Mouse (Mus musculus): ENCODE results near the gene Sox13. TPM values are rescaled to one million over a fixed set of nuclear protein-coding genes. Genes with fewer than 3 reads are reported as not detected.

Gene Sox13
- polyA plus RNA-seq, 1 experiment from 2014 or later: 33.6 TPM

DNA sequence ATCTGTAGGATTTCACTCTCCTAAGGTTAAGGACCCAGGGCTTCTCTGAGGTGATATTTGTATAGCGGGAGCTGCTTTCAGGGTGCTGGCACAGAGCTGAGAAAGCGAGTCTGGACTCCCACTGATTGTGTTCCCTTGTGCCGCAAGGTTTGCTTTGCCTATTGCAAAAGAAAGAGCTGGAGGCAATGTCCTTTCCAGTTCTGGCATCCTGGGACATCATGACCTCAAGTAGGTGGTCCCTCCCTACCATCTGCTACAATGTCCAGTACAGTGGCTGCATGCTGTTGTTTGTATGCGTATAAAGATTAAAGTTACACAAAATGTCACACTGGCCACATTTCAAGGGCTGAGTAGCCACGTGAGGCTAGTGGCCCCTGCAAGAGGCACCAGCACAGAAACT lies 62.1 kb downstream of the Sox13 start:
- WGBS: 93% methylated on average over 5 of the region's 5 CpGs
- H3K27me3 ChIP-seq: peaks cover 68% of the 10 kb centered on the region
- ATAC-seq (ENCODE audit: low FRiP score, low read depth): no peak

DNA sequence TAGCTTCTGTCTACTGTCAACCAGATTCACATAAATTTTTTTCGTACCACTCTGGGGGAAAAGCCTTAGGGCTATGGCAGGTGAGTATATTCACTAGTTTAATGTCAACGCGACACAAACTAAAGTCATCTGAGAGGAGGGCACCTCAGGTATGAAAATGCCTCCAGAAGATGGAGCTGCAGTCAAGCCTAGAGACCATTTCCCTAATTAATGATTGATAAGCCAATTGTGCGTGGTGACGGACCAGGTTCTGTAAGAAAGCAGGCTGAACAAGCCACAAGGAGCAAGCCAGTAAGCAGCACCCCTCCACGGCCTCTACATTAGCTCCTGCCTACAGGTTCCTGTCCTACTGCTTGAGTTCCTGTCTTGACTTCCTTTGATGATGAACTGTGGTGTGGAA lies 63.2 kb downstream of the Sox13 start:
- H3K9ac ChIP-seq (replicated peaks): no peak overlapping the region
- H3K4me1 ChIP-seq: peaks cover 9% of the 10 kb centered on the region
- H3K27ac ChIP-seq (replicated peaks): no peak overlapping the region
- H3K9me3 ChIP-seq: no peaks in the 10 kb centered on the region
- 92% methylated on average over 6 of the region's 6 CpGs for whole genome bisulfite sequencing
- H3K4me2 ChIP-seq (replicated peaks): no peak overlapping the region
- no peak for ATAC-seq (ENCODE audit: low FRiP score, low read depth)
- peaks cover 65% of the 10 kb centered on the region for H3K27me3 ChIP-seq
- H3K4me3 ChIP-seq: no peak overlapping the region
- no peaks in the 10 kb centered on the region for H3K36me3 ChIP-seq

More for the DNA sequence above, 62.1 kb downstream of the Sox13 start:
- no peaks in the 10 kb centered on the region for H3K36me3 ChIP-seq
- H3K4me3 ChIP-seq: no peak overlapping the region
- no peak overlapping the region for H3K9ac ChIP-seq (replicated peaks)
- H3K4me2 ChIP-seq (replicated peaks): no peak overlapping the region
- no peak overlapping the region for H3K27ac ChIP-seq (replicated peaks)
- no peaks in the 10 kb centered on the region for H3K9me3 ChIP-seq
- peaks cover 9% of the 10 kb centered on the region for H3K4me1 ChIP-seq

DNA sequence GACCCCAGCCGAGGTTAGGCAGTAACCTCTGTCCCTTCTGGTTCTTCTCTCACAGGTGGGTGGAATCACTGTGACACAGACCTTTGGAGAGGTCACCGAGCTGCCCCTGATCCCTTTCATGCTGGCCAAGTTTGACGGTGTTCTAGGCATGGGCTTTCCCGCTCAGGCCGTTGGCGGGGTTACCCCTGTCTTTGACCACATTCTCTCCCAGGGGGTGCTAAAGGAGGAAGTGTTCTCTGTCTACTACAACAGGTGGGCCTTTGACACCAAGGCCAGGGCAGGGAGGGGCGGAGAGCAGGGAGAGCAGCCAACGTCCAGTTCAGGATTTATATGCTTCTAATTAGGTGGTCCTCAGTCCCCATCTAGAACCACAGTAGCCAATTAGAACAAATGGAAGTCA lies 67.8 kb downstream of the Sox13 start:
- Histone ChIP-seq H3K9ac (replicated peaks) (no peak overlapping the region), H3K4me1 (no peaks in the 10 kb centered on the region), H3K27ac (replicated peaks) (no peak overlapping the region), H3K4me2 (replicated peaks) (no peak overlapping the region), H3K9me3 (no peaks in the 10 kb centered on the region), H3K36me3 (no peaks in the 10 kb centered on the region), H3K4me3 (no peak overlapping the region), H3K27me3 (peaks cover 52% of the 10 kb centered on the region)
- ATAC-seq (ENCODE audit: low FRiP score, low read depth): no peak
- WGBS: 75% methylated on average over 8 of the region's 8 CpGs

DNA sequence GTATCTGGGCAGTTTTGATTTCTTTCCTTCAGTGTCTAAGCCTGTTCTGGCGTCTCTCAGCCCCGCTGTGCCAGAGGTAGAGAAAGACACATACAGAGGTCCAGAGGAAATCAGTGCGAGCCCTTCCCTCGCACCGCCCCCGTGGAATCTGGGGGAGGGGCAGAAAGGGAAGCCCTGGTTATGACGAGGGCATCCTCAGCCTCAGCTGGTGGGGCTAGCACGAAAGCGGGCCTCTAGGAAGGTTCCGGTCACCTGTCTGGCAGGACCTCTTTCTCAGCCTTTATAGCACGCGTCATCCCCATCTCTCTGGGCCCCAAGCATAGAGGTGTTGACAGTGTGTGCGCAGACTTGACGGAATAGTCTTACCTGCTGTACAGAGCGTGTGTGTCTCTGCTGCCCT lies 68.3 kb downstream of the Sox13 start:
- H3K9me3 ChIP-seq: no peaks in the 10 kb centered on the region
- no peak overlapping the region for H3K4me3 ChIP-seq
- H3K4me1 ChIP-seq: no peaks in the 10 kb centered on the region
- WGBS: 60% methylated on average over 15 of the region's 15 CpGs
- H3K4me2 ChIP-seq (replicated peaks): no peak overlapping the region
- no peaks in the 10 kb centered on the region for H3K36me3 ChIP-seq
- no peak for ATAC-seq (ENCODE audit: low FRiP score, low read depth)
- no peak overlapping the region for H3K9ac ChIP-seq (replicated peaks)
- H3K27ac ChIP-seq (replicated peaks): no peak overlapping the region
- H3K27me3 ChIP-seq: peaks cover 52% of the 10 kb centered on the region

DNA sequence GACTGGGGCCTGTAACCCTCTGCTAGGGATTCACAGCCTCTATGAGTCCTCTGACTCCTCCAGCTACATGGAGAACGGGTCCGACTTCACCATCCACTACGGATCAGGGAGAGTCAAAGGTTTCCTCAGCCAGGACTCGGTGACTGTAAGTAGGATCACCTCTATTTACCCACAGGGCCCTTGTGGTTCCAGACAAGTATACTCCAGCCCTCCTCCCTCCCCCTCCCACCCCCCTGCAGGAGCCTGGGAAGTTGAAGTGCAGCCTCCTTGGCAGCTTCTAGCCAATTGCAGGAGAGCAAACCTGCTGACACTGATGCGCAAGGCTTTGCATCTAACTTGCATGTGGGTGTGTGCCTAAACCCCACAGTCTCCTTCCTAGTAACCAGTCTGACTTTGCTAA lies 68.7 kb downstream of the Sox13 start:
- 42% methylated on average over 5 of the region's 5 CpGs for WGBS
- no peak overlapping the region for H3K4me2 ChIP-seq (replicated peaks)
- no peaks in the 10 kb centered on the region for H3K4me1 ChIP-seq
- no peak overlapping the region for H3K27ac ChIP-seq (replicated peaks)
- no peak overlapping the region for H3K4me3 ChIP-seq
- ATAC-seq (ENCODE audit: low FRiP score, low read depth): no peak
- no peaks in the 10 kb centered on the region for H3K9me3 ChIP-seq
- no peak overlapping the region for H3K9ac ChIP-seq (replicated peaks)
- H3K27me3 ChIP-seq: peaks cover 52% of the 10 kb centered on the region
- H3K36me3 ChIP-seq: no peaks in the 10 kb centered on the region

DNA sequence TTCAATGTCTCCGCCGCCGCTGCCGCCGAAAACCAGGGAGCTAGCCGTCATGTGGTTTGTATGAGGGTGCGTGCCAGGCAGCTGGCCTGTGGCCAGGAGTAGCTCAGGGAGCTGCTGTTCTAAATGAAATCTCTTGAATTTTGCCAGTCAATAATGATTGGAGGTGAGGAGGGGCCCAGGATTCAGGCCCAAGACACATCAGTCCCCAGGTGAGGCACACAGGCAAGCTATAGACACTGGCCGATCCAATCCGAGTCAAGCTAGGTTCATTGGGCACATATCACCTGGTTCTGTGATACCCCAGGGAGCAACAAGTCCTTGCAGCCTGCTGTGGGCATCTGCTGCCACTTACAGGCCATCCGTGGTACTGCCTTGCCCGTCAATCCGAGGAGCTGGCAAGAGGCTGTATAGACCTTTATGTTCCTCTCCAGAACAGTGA lies 70.8 kb downstream of the Sox13 start:
- H3K27me3 ChIP-seq: peaks cover 44% of the 10 kb centered on the region
- 57% methylated on average over 12 of the region's 12 CpGs for WGBS

DNA sequence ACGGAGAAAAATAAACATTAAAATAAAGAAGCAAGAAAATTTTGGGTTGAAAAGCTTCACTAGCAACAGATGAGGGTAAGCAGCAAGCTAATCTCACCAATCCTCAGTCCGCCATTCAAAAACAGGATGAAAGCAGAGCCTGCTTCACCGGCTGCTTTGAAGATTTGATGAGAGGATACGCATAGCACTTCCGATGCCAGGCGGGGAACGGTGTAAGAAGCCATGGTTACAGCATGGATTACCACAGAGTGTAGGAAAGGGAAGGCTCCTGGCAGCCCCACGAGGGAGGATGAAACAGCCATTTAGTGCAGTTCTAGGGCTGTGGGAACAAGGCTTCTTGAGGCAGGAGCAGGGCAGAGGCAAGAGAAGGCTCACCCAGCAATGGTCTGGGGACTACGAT lies 72.4 kb downstream of the Sox13 start:
- H3K36me3 ChIP-seq: no peaks in the 10 kb centered on the region
- H3K4me2 ChIP-seq (replicated peaks): no peak overlapping the region
- ATAC-seq (ENCODE audit: low FRiP score, low read depth): no peak
- no peak overlapping the region for H3K27ac ChIP-seq (replicated peaks)
- WGBS: 32% methylated on average over 9 of the region's 9 CpGs
- H3K4me3 ChIP-seq: no peak overlapping the region
- no peaks in the 10 kb centered on the region for H3K4me1 ChIP-seq
- H3K27me3 ChIP-seq: peaks cover 38% of the 10 kb centered on the region
- H3K9me3 ChIP-seq: no peaks in the 10 kb centered on the region
- no peak overlapping the region for H3K9ac ChIP-seq (replicated peaks)

More for the DNA sequence above, 70.8 kb downstream of the Sox13 start:
- Histone ChIP-seq H3K27ac (replicated peaks) (no peak overlapping the region), H3K36me3 (no peaks in the 10 kb centered on the region), H3K9me3 (no peaks in the 10 kb centered on the region), H3K4me1 (no peaks in the 10 kb centered on the region), H3K4me3 (no peak overlapping the region), H3K9ac (replicated peaks) (no peak overlapping the region), H3K4me2 (replicated peaks) (no peak overlapping the region)
- ATAC-seq (ENCODE audit: low FRiP score, low read depth): no peak

DNA sequence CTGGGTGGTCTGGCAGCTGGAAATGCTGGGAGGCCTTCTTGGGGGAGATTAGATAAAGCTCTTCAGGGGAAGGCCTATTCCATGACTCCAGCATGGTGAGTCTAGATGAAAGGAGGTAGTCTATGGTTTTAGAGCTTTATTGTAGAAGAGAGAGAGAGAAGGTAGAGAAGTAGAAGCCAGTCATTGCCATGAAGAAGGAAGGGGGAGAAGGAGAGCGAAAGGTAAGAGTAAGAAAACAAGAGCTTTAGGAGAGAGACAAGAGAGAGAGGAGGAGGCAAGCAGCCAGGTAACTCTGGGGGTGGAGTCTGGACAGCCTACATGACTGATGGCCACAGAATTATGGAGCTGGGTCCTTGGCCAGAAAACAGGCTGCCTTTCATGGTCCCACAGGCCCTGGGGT lies 74.0 kb downstream of the Sox13 start, which contains the start of gene Ren1:
Gene Ren1, plus strand, starts transcription at position 301 of the 400 bp plus-strand sequence.
- no peak within 1 kb of the TSS for H3K27ac ChIP-seq (replicated peaks)
- no peak for ATAC-seq (ENCODE audit: low FRiP score, low read depth)

DNA sequence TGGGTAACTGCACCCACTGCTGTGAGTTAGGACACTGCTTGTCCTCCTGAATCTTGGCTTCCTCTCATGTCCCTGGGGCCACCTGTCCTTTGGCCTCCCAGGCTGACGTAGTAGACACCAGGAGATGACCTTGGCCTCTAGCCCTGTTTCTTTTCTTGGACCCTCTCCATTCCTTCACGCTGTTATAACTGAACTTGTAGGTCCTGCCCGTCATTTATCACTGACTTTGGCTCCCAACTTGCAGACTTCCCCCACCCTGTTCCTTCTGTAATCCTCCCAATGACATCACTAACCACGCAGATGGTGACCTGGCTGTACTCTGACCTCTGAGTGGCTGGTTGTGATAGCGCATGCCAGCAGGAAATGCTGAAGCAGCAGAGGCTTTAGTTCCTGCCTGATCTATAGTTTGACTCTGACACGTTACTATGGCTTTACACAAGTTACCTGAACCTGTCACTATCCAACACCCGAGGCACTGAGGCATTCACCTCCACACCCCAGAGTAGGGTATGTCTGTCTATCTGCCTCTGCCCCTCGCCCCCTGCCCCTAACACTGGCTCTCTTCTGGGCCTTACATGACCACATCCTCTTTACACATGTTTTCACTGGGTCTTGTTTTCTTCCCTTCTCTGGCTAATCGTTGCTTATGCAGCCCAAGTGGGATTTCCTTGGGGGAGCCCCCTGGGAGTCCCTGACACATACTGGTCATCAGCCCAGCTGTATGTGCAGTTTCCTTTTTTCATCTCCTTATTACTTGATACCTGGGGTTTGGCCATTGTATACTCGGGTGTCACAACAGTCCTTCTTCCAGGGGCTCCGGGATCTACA lies 76.3 kb downstream of the Sox13 start:
- no peak overlapping the region for H3K4me2 ChIP-seq (replicated peaks)
- ATAC-seq (ENCODE audit: low FRiP score, low read depth): no peak
- 82% methylated on average over 11 of the region's 11 CpGs for WGBS

More for the DNA sequence above, 74.0 kb downstream of the Sox13 start, which contains the start of gene Ren1:
- Histone ChIP-seq H3K9me3 (no peaks in the 10 kb centered on the region), H3K4me1 (no peaks in the 10 kb centered on the region), H3K36me3 (no peaks in the 10 kb centered on the region), H3K4me2 (replicated peaks) (no peak within 1 kb of the TSS), H3K27me3 (peaks cover 23% of the 10 kb centered on the region), H3K9ac (replicated peaks) (no peak within 1 kb of the TSS), H3K4me3 (no peak within 1 kb of the TSS)
- 96% methylated on average over 1 of the region's 1 CpGs for WGBS

DNA sequence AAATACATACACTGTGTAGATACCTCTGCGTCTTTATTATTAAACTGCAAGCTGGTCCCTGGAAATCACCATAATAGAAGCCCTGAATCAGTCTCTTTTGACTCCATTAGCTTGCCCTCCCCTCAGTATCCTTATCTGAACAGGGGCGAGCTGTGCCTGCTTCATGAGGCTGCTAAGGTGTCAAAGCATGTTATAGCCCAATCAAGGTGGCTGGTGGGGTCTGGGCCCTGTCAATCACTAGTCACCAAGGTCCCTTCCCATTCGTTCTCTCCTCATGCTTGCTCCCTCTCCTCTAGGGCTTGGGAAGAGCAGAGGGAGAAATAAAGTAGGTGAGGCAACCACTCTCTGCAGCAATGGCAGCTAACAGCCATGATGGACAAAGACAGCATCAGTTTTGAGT lies 77.0 kb downstream of the Sox13 start:
- 80% methylated on average over 3 of the region's 3 CpGs for WGBS
- peaks cover 4% of the 10 kb centered on the region; the same call in 1 of the 2 replicates for H3K27me3 ChIP-seq
- H3K36me3 ChIP-seq: no peaks in the 10 kb centered on the region
- no peaks in the 10 kb centered on the region for H3K9me3 ChIP-seq
- H3K27ac ChIP-seq (replicated peaks): no peak overlapping the region
- no peak overlapping the region for H3K9ac ChIP-seq (replicated peaks)
- H3K4me3 ChIP-seq: no peak overlapping the region
- H3K4me2 ChIP-seq (replicated peaks): no peak overlapping the region
- H3K4me1 ChIP-seq: no peaks in the 10 kb centered on the region
- no peak for ATAC-seq (ENCODE audit: low FRiP score, low read depth)

More for the DNA sequence above, 76.3 kb downstream of the Sox13 start:
- no peak overlapping the region for H3K4me3 ChIP-seq
- H3K4me1 ChIP-seq: no peaks in the 10 kb centered on the region
- H3K27ac ChIP-seq (replicated peaks): no peak overlapping the region
- no peak overlapping the region for H3K9ac ChIP-seq (replicated peaks)
- no peaks in the 10 kb centered on the region for H3K9me3 ChIP-seq
- H3K27me3 ChIP-seq: peaks cover 11% of the 10 kb centered on the region; the same call in 1 of the 2 replicates
- H3K36me3 ChIP-seq: no peaks in the 10 kb centered on the region

DNA sequence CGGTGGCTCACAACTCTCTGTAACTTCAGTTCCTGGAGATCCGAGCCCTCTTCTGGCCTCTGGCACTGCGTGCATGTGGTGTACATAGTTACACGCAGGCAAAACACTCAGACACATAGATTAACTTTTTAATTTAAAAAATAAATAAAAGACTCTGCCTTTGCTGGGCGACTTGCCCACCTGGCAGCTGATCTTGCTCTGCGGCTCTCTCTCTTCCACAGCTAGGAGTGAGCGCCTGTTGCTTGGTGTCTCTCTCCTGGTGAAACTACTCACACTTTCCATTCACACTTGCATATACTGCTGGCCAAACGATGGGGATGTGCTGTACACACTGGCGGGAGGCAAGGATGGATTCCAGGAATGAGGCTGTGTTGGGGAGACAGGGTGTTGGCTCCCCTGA lies 77.6 kb downstream of the Sox13 start:
- WGBS: 81% methylated on average over 9 of the region's 9 CpGs
- H3K27me3 ChIP-seq: peaks cover 3% of the 10 kb centered on the region; the same call in 1 of the 2 replicates
- ATAC-seq (ENCODE audit: low FRiP score, low read depth): no peak
- no peak overlapping the region for H3K4me2 ChIP-seq (replicated peaks)
- no peak overlapping the region for H3K27ac ChIP-seq (replicated peaks)
- no peaks in the 10 kb centered on the region for H3K4me1 ChIP-seq
- no peak overlapping the region for H3K4me3 ChIP-seq
- H3K9me3 ChIP-seq: no peaks in the 10 kb centered on the region
- no peaks in the 10 kb centered on the region for H3K36me3 ChIP-seq
- no peak overlapping the region for H3K9ac ChIP-seq (replicated peaks)

DNA sequence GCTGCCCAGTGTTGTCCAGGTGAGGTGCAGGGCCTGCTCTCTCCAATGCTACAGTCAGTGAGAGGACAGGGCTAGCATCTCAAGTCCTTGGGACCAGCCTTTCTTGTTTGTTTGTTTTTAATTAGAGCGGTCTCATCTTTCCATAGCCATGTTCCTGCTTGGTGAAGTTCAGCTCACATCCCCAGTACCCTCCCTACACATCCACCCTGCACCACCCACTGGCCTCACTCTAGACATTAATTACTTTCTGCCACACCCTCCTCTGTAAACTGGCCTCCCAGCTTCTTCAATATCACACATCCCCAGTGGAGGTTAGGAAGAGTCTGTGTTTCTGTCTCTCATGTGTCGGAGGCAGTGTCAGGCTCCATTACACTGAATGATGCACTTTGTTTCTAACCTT lies 79.8 kb downstream of the Sox13 start:
- WGBS: 91% methylated on average over 2 of the region's 2 CpGs
- H3K27me3 ChIP-seq: peaks cover 3% of the 10 kb centered on the region; the same call in 1 of the 2 replicates
- H3K9me3 ChIP-seq: no peaks in the 10 kb centered on the region
- no peak overlapping the region for H3K4me3 ChIP-seq
- no peak for ATAC-seq (ENCODE audit: low FRiP score, low read depth)
- no peaks in the 10 kb centered on the region for H3K4me1 ChIP-seq
- no peak overlapping the region for H3K9ac ChIP-seq (replicated peaks)
- no peak overlapping the region for H3K4me2 ChIP-seq (replicated peaks)
- no peaks in the 10 kb centered on the region for H3K36me3 ChIP-seq
- no peak overlapping the region for H3K27ac ChIP-seq (replicated peaks)
